29 mouse cellular contexts compared by ENCODE assay signal in the genomic region with DNA sequence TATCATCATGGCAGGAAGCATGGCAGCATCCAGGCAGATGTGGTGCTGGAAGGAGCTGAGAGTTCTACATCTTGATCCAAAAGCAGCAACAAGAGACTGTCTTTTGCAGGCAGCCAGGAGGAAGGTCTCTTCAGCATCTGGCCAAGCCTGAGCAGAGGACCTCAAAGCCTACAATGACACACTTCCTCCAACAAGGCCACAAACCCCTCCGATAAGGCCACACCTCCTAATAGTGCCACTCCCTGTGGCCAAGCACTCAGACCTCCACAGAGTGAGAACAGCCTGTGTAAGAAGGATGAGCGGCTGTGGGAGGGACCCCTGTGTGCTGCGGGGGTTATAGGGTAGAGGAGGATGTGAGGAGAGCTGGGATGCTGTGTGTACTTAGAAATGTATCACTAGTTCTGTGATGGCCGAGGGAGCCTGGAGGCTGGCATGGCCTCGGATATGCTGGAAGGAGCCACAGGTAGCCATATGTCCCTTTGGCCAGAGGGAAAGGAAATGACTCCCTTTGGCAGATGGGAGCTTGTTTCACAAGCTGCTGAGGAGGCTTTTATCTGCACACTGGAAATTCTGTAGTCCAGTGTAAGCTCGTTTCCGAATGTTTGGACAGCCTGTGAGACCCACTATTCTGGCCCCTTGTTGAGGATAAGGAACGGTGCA. TPM values are rescaled to one million over a fixed set of nuclear protein-coding genes. Genes with fewer than 3 reads are reported as not detected.
DNase-seq lines count a peak whose midpoint lies in the region; ATAC-seq lines count a peak whose summit lies in the region.
"Had no signal": no experiment of that assay in that cellular context is flagged by ENCODE, and none has a peak within 500 bp of the region (broad histone marks: within the 10 kb centered on the region; RNA-seq: fewer than 3 reads in every experiment).

No protein-coding gene starts in this region.

- 82% methylated on average over 8 of the region's 8 CpGs for WGBS in forebrain, embryonic 11.5 days

- H3K4me3 ChIP-seq in forebrain, embryonic 11.5 days (ENCODE audit: low read depth, low read length): no peak overlapping the region
- H3K4me3 ChIP-seq: forebrain, embryonic 12.5 days; kidney, embryonic 15.5 days; liver, embryonic 13.5 days; midbrain, embryonic 15.5 days; neural tube, embryonic 12.5 days had no signal

- ATAC-seq in cerebellum, adult (ENCODE audit: insufficient number of reproducible peaks, low FRiP score, low TSS enrichment): peak; percentile 98
- ATAC-seq in hematopoietic stem cell, adult 5-6 weeks (replicated peaks in 1 of 2; ENCODE audit: insufficient read depth in 1 of 2, low FRiP score in 2 of 2, low TSS enrichment in 1 of 2, low read depth in 1 of 2, poor library complexity in 2 of 2, severe bottlenecking in 2 of 2): peak; percentile 37 to 56; a peak in 3 of 4 replicates
- ATAC-seq in forebrain, embryonic 11.5 days (replicated peaks; ENCODE audit: low FRiP score): no peak
- ATAC-seq: midbrain, embryonic 15.5 days had no signal

- H3K4me1 ChIP-seq in forebrain, embryonic 11.5 days (replicated peaks; ENCODE audit: control insufficient read depth, insufficient read depth, low read length): no peaks in the 10 kb centered on the region
- H3K4me1 ChIP-seq: forebrain, embryonic 12.5 days; kidney, embryonic 15.5 days; liver, embryonic 13.5 days; midbrain, embryonic 15.5 days had no signal

- H3K9me3 ChIP-seq in forebrain, embryonic 11.5 days (ENCODE audit: control insufficient read depth, low read length): no peaks in the 10 kb centered on the region
- H3K9me3 ChIP-seq: forebrain, embryonic 12.5 days; kidney, embryonic 15.5 days; liver, embryonic 13.5 days; midbrain, embryonic 15.5 days; neural tube, embryonic 12.5 days had no signal

- H3K9ac ChIP-seq in forebrain, embryonic 11.5 days (ENCODE audit: low read length): no peak overlapping the region
- H3K9ac ChIP-seq: forebrain, embryonic 12.5 days; kidney, embryonic 15.5 days; liver, embryonic 13.5 days; lung, embryonic 14.5 days; midbrain, embryonic 15.5 days; neural tube, embryonic 12.5 days had no signal

- no peaks in the 10 kb centered on the region for H3K36me3 ChIP-seq in forebrain, embryonic 11.5 days (ENCODE audit: control insufficient read depth, insufficient read depth, low read length)
- H3K36me3 ChIP-seq: forebrain, embryonic 12.5 days; kidney, embryonic 15.5 days; liver, embryonic 13.5 days; midbrain, embryonic 15.5 days; neural tube, embryonic 12.5 days had no signal

- no peaks in the 10 kb centered on the region for H3K27me3 ChIP-seq in forebrain, embryonic 11.5 days (ENCODE audit: control insufficient read depth, insufficient read depth, low read length)
- H3K27me3 ChIP-seq: forebrain, embryonic 12.5 days; kidney, embryonic 15.5 days; midbrain, embryonic 15.5 days; neural tube, embryonic 12.5 days had no signal

- no peak overlapping the region for H3K27ac ChIP-seq in forebrain, embryonic 11.5 days (ENCODE audit: low read depth, low read length)
- H3K27ac ChIP-seq: forebrain, embryonic 12.5 days; kidney, embryonic 15.5 days; liver, embryonic 13.5 days; midbrain, embryonic 15.5 days; neural tube, embryonic 12.5 days had no signal

- no peak for DNase-seq in cerebellum, postnatal 4 days (ENCODE audit: low spot score in 2 of 2)
- peak; percentile 91 for DNase-seq in cerebellum, adult 11-12 months
- DNase-seq in cerebellum, postnatal 10 days: peak; percentile 75 to 78
- no peak for DNase-seq in heart, adult 8-10 months (ENCODE audit: low spot score)
- no peak for DNase-seq in forebrain, embryonic 11.5 days (ENCODE audit: low spot score)
- DNase-seq in urinary bladder, postnatal 4 days (ENCODE audit: low spot score in 2 of 2): no peak
- DNase-seq: adrenal gland, postnatal 14 days; kidney, adult 11 months; kidney, postnatal 4 days; liver, embryonic 13.5 days; lung, embryonic 14.5 days; retina, postnatal 1 day; right cerebral cortex, postnatal 25 days; thymus, postnatal 36 days had no signal

- H3K4me2 ChIP-seq in forebrain, embryonic 11.5 days (ENCODE audit: low read depth, low read length, severe bottlenecking): no peak overlapping the region
- H3K4me2 ChIP-seq: forebrain, embryonic 12.5 days; heart, embryonic 11.5 days; kidney, embryonic 15.5 days; liver, embryonic 13.5 days; lung, embryonic 14.5 days; midbrain, embryonic 15.5 days; neural tube, embryonic 12.5 days had no signal

RNA-seq across cellular contexts. Expression of gene Sun5, which starts 43.6 kb away (rescaled TPM):
- not detected in 2 replicates for total RNA-seq in hematopoietic stem cell, adult 5-6 weeks (2017)
- not detected for total RNA-seq in heart, adult 8-10 months (2022)
- polyA plus RNA-seq in forebrain, embryonic 11.5 days (2014; fragmentation: Nextera tagmentation; extraction: Ambion mirVana): not detected in 2 replicates
- total RNA-seq: adrenal gland, postnatal 14 days; ES-E14; left cerebral cortex, postnatal 14 days had no signal
- polyA plus RNA-seq: cortical plate, adult 2 months; embryonic facial prominence, embryonic 11.5 days; forebrain, embryonic 12.5 days; heart, embryonic 11.5 days; heart, postnatal 0 days; hindbrain, embryonic 11.5 days; kidney, embryonic 15.5 days; limb, embryonic 14.5 days; liver, embryonic 13.5 days; lung, embryonic 14.5 days; midbrain, embryonic 15.5 days; neural tube, embryonic 12.5 days; spleen, adult 2 months had no signal

RNA-seq across cellular contexts. Expression of gene Bpifb2, which starts 47.5 kb away (rescaled TPM):
- total RNA-seq in hematopoietic stem cell, adult 5-6 weeks (2017): not detected in 2 replicates
- total RNA-seq in heart, adult 8-10 months (2022): not detected
- not detected in 2 replicates for polyA plus RNA-seq in forebrain, embryonic 11.5 days (2014; fragmentation: Nextera tagmentation; extraction: Ambion mirVana)
- total RNA-seq: adrenal gland, postnatal 14 days; ES-E14; left cerebral cortex, postnatal 14 days had no signal
- polyA plus RNA-seq: cortical plate, adult 2 months; embryonic facial prominence, embryonic 11.5 days; forebrain, embryonic 12.5 days; heart, embryonic 11.5 days; heart, postnatal 0 days; hindbrain, embryonic 11.5 days; kidney, embryonic 15.5 days; liver, embryonic 13.5 days; lung, embryonic 14.5 days; midbrain, embryonic 15.5 days; neural tube, embryonic 12.5 days had no signal

RNA-seq across cellular contexts. Expression of gene Efcab8, which starts 47.6 kb away (rescaled TPM):
- total RNA-seq in hematopoietic stem cell, adult 5-6 weeks (2017): 0.19 TPM in 1 of 2 replicates, not detected in the other
- total RNA-seq in heart, adult 8-10 months (2022): not detected
- polyA plus RNA-seq in forebrain, embryonic 11.5 days (2014; fragmentation: Nextera tagmentation; extraction: Ambion mirVana): not detected in 2 replicates
- total RNA-seq: adrenal gland, postnatal 14 days had no signal
- polyA plus RNA-seq: embryonic facial prominence, embryonic 11.5 days; forebrain, embryonic 12.5 days; heart, embryonic 11.5 days; hindbrain, embryonic 11.5 days; kidney, embryonic 15.5 days; liver, embryonic 13.5 days; lung, embryonic 14.5 days; neural tube, embryonic 12.5 days had no signal

Comparison
In these comparisons a context has a peak if more than half of its experiments do, and no peak if none do; other contexts are left out.
1. DNase-seq: peak in cerebellum, adult 11-12 months (single experiment) and cerebellum, postnatal 10 days (2 of 2); none in cerebellum, postnatal 4 days (0 of 2), heart, adult 8-10 months (single experiment), forebrain, embryonic 11.5 days (single experiment) and urinary bladder, postnatal 4 days (0 of 2).